ENCODE assay signal across 10 mouse cellular contexts in genomic region chr3:100438461-100439002, GRCm38 (mm10). TPM values are rescaled to one million over a fixed set of nuclear protein-coding genes. Genes with fewer than 3 reads are reported as not detected.
DNase-seq lines count a peak whose midpoint lies in the region; ATAC-seq and TF ChIP-seq lines count a peak whose summit lies in the region.
"Had no signal": no experiment of that assay in that cellular context is flagged by ENCODE, and none has a peak within 500 bp of the region (broad histone marks: within the 10 kb centered on the region; RNA-seq: fewer than 3 reads in every experiment).

No protein-coding gene starts in this region.

- WGBS in embryonic facial prominence, embryonic 11.5 days, result 79% methylated on average over 4 of the region's 4 CpGs
- WGBS in embryonic facial prominence, embryonic 10.5 days, result 82% methylated on average over 4 of the region's 4 CpGs
- 8% methylated on average over 4 of the region's 4 CpGs for WGBS in liver, embryonic 14.5 days (ENCODE audit: insufficient replicate concordance)
- WGBS in stomach, embryonic 16.5 days, result 62% methylated on average over 4 of the region's 4 CpGs
- WGBS in thymus, adult 2 months, result 75% methylated on average over 4 of the region's 4 CpGs

- no peak overlapping the region for H3K4me2 ChIP-seq in embryonic facial prominence, embryonic 11.5 days (ENCODE audit: low read depth, low read length)
- peak overlapping the region; percentile 70 for H3K4me2 ChIP-seq in liver, embryonic 14.5 days (ENCODE audit: low read depth)
- no peak overlapping the region for H3K4me2 ChIP-seq in stomach, embryonic 16.5 days (ENCODE audit: low read depth, low read length)

- TF ChIP-seq EP300 in liver, embryonic 14.5 days (IDR thresholded peaks at IDR 0.05; ENCODE audit: low read depth), result peak; percentile 98

- no peaks in the 10 kb centered on the region for H3K36me3 ChIP-seq in embryonic facial prominence, embryonic 11.5 days (replicated peaks; ENCODE audit: control insufficient read depth, insufficient read depth, low read depth, low read length)
- H3K36me3 ChIP-seq in embryonic facial prominence, embryonic 10.5 days (replicated peaks), result no peaks in the 10 kb centered on the region
- H3K36me3 ChIP-seq in liver, embryonic 14.5 days (replicated peaks; ENCODE audit: control insufficient read depth, insufficient read depth, low read depth), result no peaks in the 10 kb centered on the region
- H3K36me3 ChIP-seq in stomach, embryonic 16.5 days (ENCODE audit: control insufficient read depth, insufficient read depth, low read length), result no peaks in the 10 kb centered on the region
- no peaks in the 10 kb centered on the region for H3K36me3 ChIP-seq in thymus, adult 2 months (ENCODE audit: control insufficient read depth, insufficient read depth, low read length)

- H3K9me3 ChIP-seq in embryonic facial prominence, embryonic 11.5 days (replicated peaks; ENCODE audit: control insufficient read depth, low read length), result no peaks in the 10 kb centered on the region
- H3K9me3 ChIP-seq in embryonic facial prominence, embryonic 10.5 days, result no peaks in the 10 kb centered on the region
- no peaks in the 10 kb centered on the region for H3K9me3 ChIP-seq in liver, embryonic 14.5 days (ENCODE audit: control insufficient read depth, low read length)
- no peaks in the 10 kb centered on the region for H3K9me3 ChIP-seq in stomach, embryonic 16.5 days (replicated peaks; ENCODE audit: control insufficient read depth, low read length)

- H3K27ac ChIP-seq in embryonic facial prominence, embryonic 11.5 days (replicated peaks; ENCODE audit: low read depth, low read length), result no peak overlapping the region
- no peak overlapping the region for H3K27ac ChIP-seq in embryonic facial prominence, embryonic 10.5 days (replicated peaks)
- peak overlapping the region; percentile 99 for H3K27ac ChIP-seq in liver, embryonic 14.5 days
- no peak overlapping the region for H3K27ac ChIP-seq in stomach, embryonic 16.5 days (ENCODE audit: low read length)
- no peak overlapping the region for H3K27ac ChIP-seq in thymus, adult 2 months (ENCODE audit: control insufficient read depth, insufficient read depth, low read length)

- H3K4me1 ChIP-seq in embryonic facial prominence, embryonic 11.5 days (ENCODE audit: control insufficient read depth, insufficient read depth, low read length), result no peaks in the 10 kb centered on the region
- 0 out of 2 replicates have a peak, but pooled peaks cover 6% of the 10 kb centered on the region for H3K4me1 ChIP-seq in embryonic facial prominence, embryonic 10.5 days
- H3K4me1 ChIP-seq in liver, embryonic 14.5 days (replicated peaks; ENCODE audit: control insufficient read depth in 2 of 2, insufficient read depth in 2 of 2, low read length in 1 of 2), result peaks cover 55 to 58% of the 10 kb centered on the region in 2 experiments
- H3K4me1 ChIP-seq in stomach, embryonic 16.5 days (ENCODE audit: control insufficient read depth, insufficient read depth, low read length), result peaks cover 6% of the 10 kb centered on the region; the same call in 1 of the 2 replicates
- H3K4me1 ChIP-seq in thymus, adult 2 months (replicated peaks; ENCODE audit: control insufficient read depth, insufficient read depth, low read length), result peaks cover 4% of the 10 kb centered on the region; the same call in 1 of the 2 replicates

- no peaks in the 10 kb centered on the region for H3K27me3 ChIP-seq in embryonic facial prominence, embryonic 11.5 days (ENCODE audit: control insufficient read depth, insufficient read depth, low read length)
- H3K27me3 ChIP-seq in embryonic facial prominence, embryonic 10.5 days (replicated peaks; ENCODE audit: low read depth, poor library complexity, severe bottlenecking), result no peaks in the 10 kb centered on the region
- no peaks in the 10 kb centered on the region for H3K27me3 ChIP-seq in liver, embryonic 14.5 days (ENCODE audit: control insufficient read depth, insufficient read depth, low read length)
- H3K27me3 ChIP-seq in stomach, embryonic 16.5 days (ENCODE audit: control insufficient read depth, insufficient read depth, low read length), result no peaks in the 10 kb centered on the region
- no peaks in the 10 kb centered on the region for H3K27me3 ChIP-seq in thymus, adult 2 months (ENCODE audit: control insufficient read depth, insufficient read depth, low read length)

- ATAC-seq in embryonic facial prominence, embryonic 11.5 days (replicated peaks; ENCODE audit: insufficient number of reproducible peaks, low FRiP score, low TSS enrichment, low read depth), result 0 out of 2 replicates have a peak, but pooled peaks have one; percentile 44
- peak; percentile 98 for ATAC-seq in liver, embryonic 14.5 days (ENCODE audit: insufficient read depth)
- ATAC-seq in stomach, embryonic 16.5 days (ENCODE audit: insufficient read depth, low FRiP score), result peak; percentile 83
- ATAC-seq: activated CD4-positive, CD25-positive, alpha-beta regulatory T cell, adult 4 months had no signal

- no peak overlapping the region for H3K9ac ChIP-seq in embryonic facial prominence, embryonic 11.5 days (replicated peaks; ENCODE audit: low read length)
- peak overlapping the region; percentile 75 for H3K9ac ChIP-seq in liver, embryonic 14.5 days (replicated peaks)
- H3K9ac ChIP-seq in stomach, embryonic 16.5 days (ENCODE audit: low read length), result no peak overlapping the region

- no peak for TF ChIP-seq CTCF in liver, embryonic 14.5 days (IDR thresholded peaks at IDR 0.05; ENCODE audit: low read depth)
- TF ChIP-seq CTCF in thymus, adult 2 months (IDR thresholded peaks at IDR 0.05; ENCODE audit: borderline replicate concordance, control insufficient read depth, extremely low read depth, insufficient read depth, low read length, poor library complexity), result no peak

- DNase-seq in embryonic facial prominence, embryonic 11.5 days (ENCODE audit: low spot score), result no peak
- DNase-seq in embryonic facial prominence, embryonic 10.5 days (ENCODE audit: low spot score), result no peak
- DNase-seq in ovary, adult 18-20 months (ENCODE audit: low spot score), result peak; percentile 69
- DNase-seq in ovary, postnatal 36 days (ENCODE audit: low spot score), result no peak
- peak; percentile 96 to 98 (median 97) for DNase-seq in liver, embryonic 14.5 days (ENCODE audit: low read depth in 3 of 3, low spot score in 3 of 3)
- DNase-seq in thymus, adult 2 months, result no peak
- no peak for DNase-seq in urinary bladder, adult 2 months (ENCODE audit: low spot score)
- DNase-seq: retina, postnatal 1 day had no signal

- no peak for TF ChIP-seq POLR2A in thymus, adult 2 months (IDR thresholded peaks at IDR 0.05; ENCODE audit: control insufficient read depth, extremely low read depth, insufficient read depth, low read length, poor library complexity)

- no peak overlapping the region for H3K4me3 ChIP-seq in embryonic facial prominence, embryonic 11.5 days (ENCODE audit: low read depth, low read length)
- no peak overlapping the region for H3K4me3 ChIP-seq in embryonic facial prominence, embryonic 10.5 days
- peak overlapping the region; percentile 10 to 15; a peak in 3 of 4 replicates for H3K4me3 ChIP-seq in liver, embryonic 14.5 days (ENCODE audit: insufficient read depth in 1 of 2, low read depth in 2 of 2, low read length in 2 of 2)
- H3K4me3 ChIP-seq in stomach, embryonic 16.5 days (replicated peaks; ENCODE audit: low read length), result no peak overlapping the region
- H3K4me3 ChIP-seq in thymus, adult 2 months (ENCODE audit: control insufficient read depth, insufficient read depth, low read length), result no peak overlapping the region

RNA-seq across cellular contexts. Expression of gene Tent5c, which starts 50.6 kb away (rescaled TPM):
- polyA plus RNA-seq in embryonic facial prominence, embryonic 11.5 days (2014; fragmentation: Nextera tagmentation; extraction: Ambion mirVana), result 2.9 and 3.5 TPM in 2 replicates
- 1.2 and 1.7 TPM in 2 replicates for polyA plus RNA-seq in embryonic facial prominence, embryonic 10.5 days (2016; fragmentation: Nextera tagmentation; extraction: Ambion mirVana)
- 43.2 and 44.1 TPM in 2 replicates for polyA plus RNA-seq in liver, embryonic 14.5 days (2012; rRNA removed)
- polyA plus RNA-seq in liver, embryonic 14.5 days (2014; fragmentation: Nextera tagmentation; extraction: Ambion mirVana), result 73.8 and 75.0 TPM in 2 replicates
- polyA plus RNA-seq in stomach, embryonic 16.5 days (2015; fragmentation: Nextera tagmentation; extraction: Ambion mirVana), result 20.2 and 21.5 TPM in 2 replicates
- 5.3 and 5.7 TPM in 2 replicates for polyA plus RNA-seq in thymus, adult 2 months (2012; rRNA removed)
- 1.7 and 1.9 TPM in 2 replicates for polyA plus RNA-seq in urinary bladder, adult 2 months (2012; rRNA removed)

Comparison
In these comparisons a context has a peak if more than half of its experiments do, and no peak if none do; other contexts are left out.
1. DNase-seq: peak in ovary, adult 18-20 months (single experiment) and liver, embryonic 14.5 days (3 of 3); none in embryonic facial prominence, embryonic 11.5 days (single experiment), embryonic facial prominence, embryonic 10.5 days (single experiment), ovary, postnatal 36 days (single experiment), thymus, adult 2 months (single experiment) and urinary bladder, adult 2 months (single experiment).
2. ATAC-seq: peak in every context shown above with its lines; median percentile 98 in liver, embryonic 14.5 days; 83 in stomach, embryonic 16.5 days; 44 in embryonic facial prominence, embryonic 11.5 days.
3. H3K4me3 ChIP-seq: peak in liver, embryonic 14.5 days (2 of 2); none in embryonic facial prominence, embryonic 11.5 days (single experiment), embryonic facial prominence, embryonic 10.5 days (single experiment), stomach, embryonic 16.5 days (single experiment) and thymus, adult 2 months (single experiment).